Mouse (Mus musculus) subcutaneous adipose tissue, adult 2 months (tissue): ENCODE results near the gene Slc9a3. TPM values are rescaled to one million over a fixed set of nuclear protein-coding genes. Genes with fewer than 3 reads are reported as not detected.

Experiments
- polyA plus RNA-seq: library from polyadenylated mRNA; depleted of rRNA; stranded (reverse); fragments of >200 nt; gene quantifications from 2 replicates; pipeline ENCODE4 v1.2.3, GENCODE M21; 2012; ENCODE audit warnings: low replicate concordance; rRNA removed

The Slc9a3 gene
- polyA plus RNA-seq = 0.06 TPM in 1 of 2 replicates, not detected in the other

DNA sequence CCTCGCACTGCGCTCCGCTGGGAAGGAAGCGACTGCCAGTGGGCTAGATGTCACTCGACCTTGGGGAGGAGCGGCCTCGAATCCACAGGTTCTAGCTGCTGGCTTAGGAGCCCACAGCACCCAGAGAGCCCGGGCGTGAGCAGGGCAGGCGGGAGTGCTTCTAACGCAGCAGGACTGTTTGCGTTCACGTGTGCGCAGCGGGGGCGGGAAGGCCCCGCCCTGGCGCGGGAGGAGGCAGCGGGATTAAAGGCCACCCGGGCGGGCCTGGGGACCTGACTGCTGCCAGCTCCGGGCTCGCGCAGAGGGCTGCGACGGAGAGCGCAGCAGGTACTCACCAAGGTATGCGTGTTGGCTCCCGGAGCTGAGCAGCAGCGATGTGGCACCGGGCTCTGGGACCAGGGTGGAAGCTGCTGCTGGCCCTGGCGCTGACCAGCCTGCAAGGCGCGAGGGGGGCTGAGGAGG is at the start of gene Slc9a3:
Gene Slc9a3 (plus strand): TSS at position 317 of the 462 bp plus-strand sequence.

DNA sequence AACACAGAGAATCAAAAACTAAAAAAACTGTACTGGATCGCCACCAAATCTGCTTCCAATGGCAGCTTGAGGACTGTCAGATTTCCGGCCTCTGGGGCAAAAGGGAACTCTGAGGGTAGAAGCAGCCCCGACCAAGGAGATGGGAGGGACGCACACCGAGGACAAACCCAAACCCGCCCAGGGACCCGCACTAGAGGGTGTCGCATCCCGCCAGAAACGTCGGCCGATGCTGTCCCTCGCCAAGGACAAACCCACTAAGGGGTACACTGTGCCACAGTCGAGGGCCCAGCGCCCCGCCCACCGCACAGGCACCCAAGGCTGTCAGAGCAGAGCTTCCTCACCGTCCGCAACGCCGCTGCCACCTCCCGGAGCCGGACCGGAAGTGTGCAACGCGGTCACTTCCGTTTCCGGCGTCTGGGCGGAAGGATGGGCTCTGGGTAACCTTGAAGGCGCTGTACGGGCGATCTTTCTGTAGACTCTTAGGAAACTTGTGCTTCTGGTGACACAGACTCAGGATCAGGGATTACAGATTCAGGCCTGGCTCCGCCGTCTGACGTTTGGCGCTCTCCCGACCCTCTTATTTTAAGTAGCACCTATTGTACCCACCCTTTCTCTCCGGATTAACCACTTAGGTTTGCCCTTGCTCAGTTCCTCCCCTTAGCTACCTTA is 87.2 kb downstream of the Slc9a3 start, which contains the start of gene Exoc3:
Gene Exoc3 (minus strand): TSS at position 416 of the 669 bp plus-strand sequence.

Other genes with a start within 250 kb of the Slc9a3 start
- 0.60 and 2.1 TPM in 2 replicates for gene Trip13, start 183.7 kb upstream of the Slc9a3 start, polyA plus RNA-seq
- gene Brd9, start 183.6 kb upstream of the Slc9a3 start, polyA plus RNA-seq = 34.3 and 46.1 TPM in 2 replicates
- gene Zdhhc11, start 157.6 kb upstream of the Slc9a3 start, polyA plus RNA-seq = not detected in 2 replicates
- gene Tppp, start 112.0 kb upstream of the Slc9a3 start, polyA plus RNA-seq = 24.8 and 50.3 TPM in 2 replicates
- 2.2 and 3.1 TPM in 2 replicates for gene Cep72, start 59.2 kb upstream of the Slc9a3 start, polyA plus RNA-seq
- gene Exoc3, start 87.3 kb downstream of the Slc9a3 start, polyA plus RNA-seq = 40.1 and 49.6 TPM in 2 replicates
- 0.62 and 1.1 TPM in 2 replicates for gene Ahrr, start 170.9 kb downstream of the Slc9a3 start, polyA plus RNA-seq
- gene Pdcd6, start 196.1 kb downstream of the Slc9a3 start, polyA plus RNA-seq = 114 and 115 TPM in 2 replicates
- 255 and 314 TPM in 2 replicates for gene Sdha, start 228.8 kb downstream of the Slc9a3 start, polyA plus RNA-seq
- 5.0 and 6.1 TPM in 2 replicates for gene Ccdc127, start 228.9 kb downstream of the Slc9a3 start, polyA plus RNA-seq
- gene Lrrc14b, start 242.5 kb downstream of the Slc9a3 start, polyA plus RNA-seq = 2.3 and 3.4 TPM in 2 replicates